Mouse (Mus musculus) layer of hippocampus, postnatal 25 days (tissue): ENCODE measurements around the gene Psmd11. TPM values are rescaled to one million over a fixed set of nuclear protein-coding genes. Genes with fewer than 3 reads are reported as not detected.

Experiments
- total RNA-seq, 2 experiments: library from RNA; stranded (reverse); gene quantifications; 2 replicates each; pipeline ENCODE4 v1.2.3; 2021

The Psmd11 gene
- total RNA-seq, 2 experiments from 2014 or later = 91.5 to 93.1 TPM

Other genes starting within 250 kb of the Psmd11 start
- 1 to 10 TPM; 3.5 to 3.9 TPM for gene Rnf135, start 244.8 kb upstream of the Psmd11 start, total RNA-seq
- gene Rhot1, start 219.6 kb upstream of the Psmd11 start, total RNA-seq = 10 to 100 TPM; 68.2 to 71.2 TPM
- 10 to 100 TPM; 27.4 to 28.3 TPM for gene Rhbdl3, start 127.7 kb upstream of the Psmd11 start, total RNA-seq
- gene 5730455P16Rik, start 50.6 kb upstream of the Psmd11 start, total RNA-seq = 10 to 100 TPM; 48.6 to 53.0 TPM
- gene Zfp207, start 45.3 kb upstream of the Psmd11 start, total RNA-seq = 100 to 1,000 TPM; 133 to 153 TPM
- gene Cdk5r1, start 48.4 kb downstream of the Psmd11 start, total RNA-seq = 100 to 1,000 TPM; 233 to 240 TPM